Mouse (Mus musculus) intestine, embryonic 15.5 days (tissue): ENCODE measurements around the gene Wdr76. TPM values are rescaled to one million over a fixed set of nuclear protein-coding genes. Genes with fewer than 3 reads are reported as not detected.

ENCODE experiments used
- ATAC-seq: fragments of 200-750 bp; cut with Nextera tagmentation; 2 replicates; pipeline ENCODE4 v1.8.0; 2017; ENCODE audit warnings: moderate TSS enrichment, moderate library complexity
- H3K27ac ChIP-seq: fragments of 300-500 bp; sonication (generic); 2 replicates; pipeline ENCODE4 v1.5.1; 2015; ENCODE audit warnings: mild to moderate bottlenecking, inconsistent platforms
- H3K27me3 ChIP-seq: fragments of 300-500 bp; sonication (generic); replicated peaks from 2 replicates; pipeline ENCODE4 v1.6.1; 2015; ENCODE audit warnings: inconsistent platforms
- H3K36me3 ChIP-seq: fragments of 300-500 bp; sonication (generic); 2 replicates; pipeline ENCODE4 v1.6.1; 2015; ENCODE audit warnings: inconsistent platforms
- H3K4me1 ChIP-seq: fragments of 300-500 bp; sonication (generic); replicated peaks from 2 replicates; pipeline ENCODE4 v1.6.1; 2015; ENCODE audit warnings: inconsistent platforms
- H3K4me2 ChIP-seq: fragments of 300-500 bp; sonication (generic); replicated peaks from 2 replicates; pipeline ENCODE4 v1.6.1; 2015; ENCODE audit warnings: mild to moderate bottlenecking, inconsistent platforms
- H3K4me3 ChIP-seq: fragments of 300-500 bp; sonication (generic); replicated peaks from 2 replicates; pipeline ENCODE4 v1.5.1; 2015; ENCODE audit warnings: inconsistent platforms
- H3K9ac ChIP-seq: fragments of 300-500 bp; sonication (generic); 2 replicates; pipeline ENCODE4 v1.6.1; 2015; ENCODE audit warnings: inconsistent platforms
- H3K9me3 ChIP-seq: fragments of 300-500 bp; sonication (generic); 2 replicates; pipeline ENCODE4 v1.6.1; 2016; ENCODE audit warnings: inconsistent platforms
- WGBS: fragments of 180-500 bp; shearing (Covaris S2); methylation state at CpG from one replicate; pipeline ENCODE4 v1.1.7; 2015; 5-methylcytosine and 5-hydroxymethylcytosine counted together
- polyA plus RNA-seq: library from polyadenylated mRNA; unstranded; fragments of >200 nt; fragmentation: Nextera tagmentation; extraction: Ambion mirVana; gene quantifications from 2 replicates; pipeline ENCODE4 v1.2.1, GENCODE M21; 2015

The Wdr76 gene
- polyA plus RNA-seq, 1 experiment from 2014 or later: 8.6 TPM

- Histone ChIP-seq H3K4me1 (no peaks in the 10 kb centered on the region), H3K9ac (no peak overlapping the region), H3K9me3 (no peaks in the 10 kb centered on the region), H3K4me3 (no peak overlapping the region), H3K27ac (no peak overlapping the region), H3K36me3 (0 out of 2 replicates have a peak, but pooled peaks cover 6% of the 10 kb centered on the region), H3K27me3 (no peaks in the 10 kb centered on the region), H3K4me2 (no peak overlapping the region)
- ATAC-seq: no peak
- 96% methylated on average over 3 of the region's 3 CpGs for WGBS
Observed at GRCm38 (mm10) chr2:121544829-121545228, 38.3 kb downstream of the Wdr76 start.

GRCm38 (mm10) chr2:121549630-121550029 lies 43.1 kb downstream of the Wdr76 start:
- H3K9me3 ChIP-seq: no peaks in the 10 kb centered on the region
- no peak overlapping the region for H3K4me3 ChIP-seq
- H3K27ac ChIP-seq: no peak overlapping the region
- 92% methylated on average over 6 of the region's 6 CpGs for WGBS
- H3K36me3 ChIP-seq: no peaks in the 10 kb centered on the region
- H3K9ac ChIP-seq: no peak overlapping the region
- 0 out of 2 replicates have a peak, but pooled peaks cover under 1% of the 10 kb centered on the region for H3K4me1 ChIP-seq
- no peaks in the 10 kb centered on the region for H3K27me3 ChIP-seq
- no peak overlapping the region for H3K4me2 ChIP-seq
- ATAC-seq: no peak

GRCm38 (mm10) chr2:121551271-121551670 lies 44.7 kb downstream of the Wdr76 start:
- Histone ChIP-seq H3K9me3 (no peaks in the 10 kb centered on the region), H3K27ac (no peak overlapping the region), H3K4me2 (no peak overlapping the region), H3K4me3 (no peak overlapping the region), H3K9ac (no peak overlapping the region), H3K4me1 (peaks cover 2% of the 10 kb centered on the region; the same call in 1 of the 2 replicates), H3K27me3 (no peaks in the 10 kb centered on the region), H3K36me3 (no peaks in the 10 kb centered on the region)
- 72% methylated on average over 8 of the region's 8 CpGs for WGBS
- ATAC-seq: no peak

DNA sequence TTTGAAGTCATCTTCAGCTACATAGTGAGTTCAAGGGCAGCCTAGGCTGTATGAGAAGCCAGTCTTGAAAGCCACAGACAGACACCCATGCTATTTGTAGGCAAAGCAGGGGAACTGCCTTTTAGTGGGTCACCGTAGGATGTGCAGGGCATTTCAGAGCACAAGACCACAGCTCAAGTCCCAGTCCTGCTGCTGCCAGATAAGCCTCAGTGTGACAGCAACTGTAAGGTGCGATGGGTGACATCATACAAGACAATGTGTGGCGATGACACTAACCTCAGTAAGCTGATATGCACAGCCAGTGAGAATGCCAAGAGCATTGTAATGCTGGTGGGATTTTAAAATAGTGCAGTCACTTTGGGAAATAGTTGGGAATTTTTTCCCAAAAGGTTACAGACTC lies 56.6 kb downstream of the Wdr76 start:
- WGBS: 95% methylated on average over 3 of the region's 3 CpGs

DNA sequence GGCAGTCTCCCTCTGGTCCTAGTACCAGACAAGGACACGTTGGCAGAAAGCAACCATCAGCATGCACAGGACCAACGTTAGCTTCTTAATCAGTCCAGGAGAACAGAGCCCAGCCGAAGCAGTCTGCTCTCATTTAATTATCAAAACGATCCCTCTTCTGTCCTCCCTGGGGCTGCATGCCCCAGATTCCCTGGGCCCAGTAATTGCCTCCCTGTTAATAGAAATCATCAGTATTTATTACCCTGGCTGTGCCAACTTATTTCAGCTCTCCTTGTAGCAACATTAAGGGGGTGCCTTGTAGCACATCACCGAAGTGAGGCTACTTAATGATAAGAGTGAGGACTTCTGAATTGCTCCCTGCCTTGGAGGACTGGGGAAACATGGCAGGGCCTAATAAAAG lies 59.4 kb downstream of the Wdr76 start:
- no peak overlapping the region for H3K27ac ChIP-seq
- no peaks in the 10 kb centered on the region for H3K4me1 ChIP-seq
- ATAC-seq: no peak
- no peaks in the 10 kb centered on the region for H3K36me3 ChIP-seq
- H3K9me3 ChIP-seq: no peaks in the 10 kb centered on the region
- no peak overlapping the region for H3K4me3 ChIP-seq
- H3K27me3 ChIP-seq: no peaks in the 10 kb centered on the region
- H3K4me2 ChIP-seq: no peak overlapping the region
- no peak overlapping the region for H3K9ac ChIP-seq
- WGBS: 61% methylated on average over 5 of the region's 5 CpGs

More for the DNA sequence above, 56.6 kb downstream of the Wdr76 start:
- Histone ChIP-seq H3K4me3 (no peak overlapping the region), H3K27me3 (no peaks in the 10 kb centered on the region), H3K4me2 (no peak overlapping the region), H3K9ac (no peak overlapping the region), H3K4me1 (no peaks in the 10 kb centered on the region), H3K27ac (no peak overlapping the region), H3K36me3 (no peaks in the 10 kb centered on the region), H3K9me3 (no peaks in the 10 kb centered on the region)
- ATAC-seq: no peak

GRCm38 (mm10) chr2:121570049-121570448 lies 63.5 kb downstream of the Wdr76 start:
- Histone ChIP-seq H3K4me3 (no peak overlapping the region), H3K9me3 (no peaks in the 10 kb centered on the region), H3K36me3 (no peaks in the 10 kb centered on the region), H3K4me2 (no peak overlapping the region), H3K27me3 (no peaks in the 10 kb centered on the region), H3K27ac (no peak overlapping the region), H3K9ac (no peak overlapping the region), H3K4me1 (peaks cover 3% of the 10 kb centered on the region; the same call in 1 of the 2 replicates)
- 84% methylated on average over 3 of the region's 3 CpGs for WGBS
- ATAC-seq: no peak

GRCm38 (mm10) chr2:121570999-121571655 lies 64.6 kb downstream of the Wdr76 start:
- peaks cover 3% of the 10 kb centered on the region; the same call in 1 of the 2 replicates for H3K4me1 ChIP-seq
- no peak overlapping the region for H3K27ac ChIP-seq
- no peak overlapping the region for H3K4me3 ChIP-seq
- WGBS: 68% methylated on average over 8 of the region's 8 CpGs
- no peak overlapping the region for H3K4me2 ChIP-seq
- no peak overlapping the region for H3K9ac ChIP-seq
- no peaks in the 10 kb centered on the region for H3K27me3 ChIP-seq
- no peaks in the 10 kb centered on the region for H3K9me3 ChIP-seq
- ATAC-seq: no peak
- H3K36me3 ChIP-seq: no peaks in the 10 kb centered on the region

- H3K9me3 ChIP-seq: no peaks in the 10 kb centered on the region
- no peak overlapping the region for H3K4me2 ChIP-seq
- H3K4me3 ChIP-seq: no peak overlapping the region
- WGBS: 15% methylated on average over 7 of the region's 7 CpGs
- ATAC-seq: peak; percentile 77
- no peak overlapping the region for H3K27ac ChIP-seq
- H3K36me3 ChIP-seq: no peaks in the 10 kb centered on the region
- no peak overlapping the region for H3K9ac ChIP-seq
- peaks cover 3% of the 10 kb centered on the region; the same call in 1 of the 2 replicates for H3K4me1 ChIP-seq
- no peaks in the 10 kb centered on the region for H3K27me3 ChIP-seq
Observed at GRCm38 (mm10) chr2:121571780-121572179, 65.3 kb downstream of the Wdr76 start.

GRCm38 (mm10) chr2:121574066-121574630 lies 67.6 kb downstream of the Wdr76 start:
- no peak overlapping the region for H3K4me2 ChIP-seq

GRCm38 (mm10) chr2:121575741-121576201 lies 69.2 kb downstream of the Wdr76 start:
- Histone ChIP-seq H3K4me2 (no peak overlapping the region), H3K27ac (no peak overlapping the region), H3K27me3 (no peaks in the 10 kb centered on the region), H3K9ac (no peak overlapping the region), H3K9me3 (no peaks in the 10 kb centered on the region), H3K4me3 (no peak overlapping the region), H3K4me1 (peaks cover 3% of the 10 kb centered on the region; the same call in 1 of the 2 replicates), H3K36me3 (no peaks in the 10 kb centered on the region)
- 50% methylated on average over 8 of the region's 8 CpGs for WGBS
- ATAC-seq: no peak

More at GRCm38 (mm10) chr2:121574066-121574630, 67.6 kb downstream of the Wdr76 start:
- Histone ChIP-seq H3K36me3 (no peaks in the 10 kb centered on the region), H3K4me1 (peaks cover 3% of the 10 kb centered on the region; the same call in 1 of the 2 replicates), H3K27ac (no peak overlapping the region), H3K9me3 (no peaks in the 10 kb centered on the region), H3K27me3 (no peaks in the 10 kb centered on the region), H3K9ac (no peak overlapping the region), H3K4me3 (no peak overlapping the region)
- 64% methylated on average over 9 of the region's 9 CpGs for WGBS
- ATAC-seq: no peak

- 0 out of 2 replicates have a peak, but pooled peaks cover 3% of the 10 kb centered on the region for H3K4me1 ChIP-seq
- ATAC-seq: no peak
- H3K4me2 ChIP-seq: no peak overlapping the region
- H3K9me3 ChIP-seq: no peaks in the 10 kb centered on the region
- no peak overlapping the region for H3K4me3 ChIP-seq
- no peaks in the 10 kb centered on the region for H3K36me3 ChIP-seq
- H3K27ac ChIP-seq: no peak overlapping the region
- no peaks in the 10 kb centered on the region; the same call in 1 of the 2 replicates for H3K27me3 ChIP-seq
- H3K9ac ChIP-seq: no peak overlapping the region
- WGBS: 81% methylated on average over 13 of the region's 13 CpGs
Observed at GRCm38 (mm10) chr2:121582809-121583376, 76.4 kb downstream of the Wdr76 start.

DNA sequence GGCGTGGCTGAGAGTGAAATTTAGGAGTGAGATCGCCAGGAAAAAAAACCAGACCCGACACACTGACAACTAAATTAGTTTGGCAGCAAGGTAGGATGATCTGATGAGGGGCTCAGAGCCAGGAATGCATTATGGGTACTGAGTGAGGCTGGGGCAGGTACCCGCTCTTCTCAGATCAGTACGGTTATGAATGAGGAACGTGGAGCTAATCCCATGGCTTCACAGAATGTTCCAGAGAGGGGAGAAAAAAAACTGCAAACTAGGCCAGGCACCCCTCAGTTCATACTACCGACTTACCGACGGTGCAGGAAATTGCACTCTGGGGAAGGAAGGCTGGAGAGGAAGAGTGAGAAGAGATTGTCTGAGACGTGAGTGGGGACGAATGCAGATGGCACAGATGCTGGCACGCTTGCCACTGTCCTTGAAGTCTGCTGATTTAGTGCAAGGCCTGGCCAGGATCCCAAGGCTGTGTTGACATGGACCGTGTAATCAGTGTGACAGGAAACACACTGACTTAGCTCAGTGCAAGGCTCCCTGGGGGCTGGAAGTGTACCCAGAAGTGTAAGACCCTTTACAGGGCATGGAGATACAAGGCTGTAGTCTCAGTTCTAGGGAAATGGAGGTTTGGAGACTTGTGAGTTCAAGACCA lies 77.1 kb downstream of the Wdr76 start:
- H3K4me1 ChIP-seq: 0 out of 2 replicates have a peak, but pooled peaks cover 5% of the 10 kb centered on the region
- no peak overlapping the region for H3K9ac ChIP-seq
- WGBS: 65% methylated on average over 13 of the region's 13 CpGs
- ATAC-seq: no peak
- H3K9me3 ChIP-seq: no peaks in the 10 kb centered on the region
- no peaks in the 10 kb centered on the region; the same call in 1 of the 2 replicates for H3K27me3 ChIP-seq
- H3K4me2 ChIP-seq: no peak overlapping the region
- H3K4me3 ChIP-seq: no peak overlapping the region
- no peak overlapping the region for H3K27ac ChIP-seq
- H3K36me3 ChIP-seq: no peaks in the 10 kb centered on the region
